8 mouse cellular contexts compared by ENCODE assay signal in genomic region chr10:42478341-42478720, GRCm38 (mm10). TPM values are rescaled to one million over a fixed set of nuclear protein-coding genes. Genes with fewer than 3 reads are reported as not detected.
DNase-seq lines count a peak whose midpoint lies in the region; ATAC-seq and TF ChIP-seq lines count a peak whose summit lies in the region.

Gene Afg1l, minus strand, starts transcription at chr10:42478565.

- peak; percentile 44 for TF ChIP-seq CTCF in kidney, postnatal 0 days (IDR thresholded peaks at IDR 0.05; ENCODE audit: low read depth)

- peak within 1 kb of the TSS; percentile 90 for H3K4me2 ChIP-seq in heart, embryonic 12.5 days
- peak within 1 kb of the TSS; percentile 63 for H3K4me2 ChIP-seq in kidney, postnatal 0 days (ENCODE audit: low read length)
- H3K4me2 ChIP-seq in liver, embryonic 11.5 days, result peak within 1 kb of the TSS; percentile 88
- H3K4me2 ChIP-seq in stomach, embryonic 16.5 days (ENCODE audit: low read depth, low read length), result peak within 1 kb of the TSS; percentile 77

- peak; percentile 98 for ATAC-seq in erythroid progenitor cell, adult 5-6 weeks (replicated peaks; ENCODE audit: low FRiP score, poor library complexity, severe bottlenecking)
- peak; percentile 96 for ATAC-seq in heart, embryonic 12.5 days (ENCODE audit: insufficient number of reproducible peaks, low FRiP score)
- peak; percentile 95 for ATAC-seq in kidney, postnatal 0 days (replicated peaks; ENCODE audit: low FRiP score, low read depth)
- peak; percentile 92 for ATAC-seq in liver, embryonic 11.5 days (replicated peaks; ENCODE audit: low FRiP score)
- peak; percentile 96 for ATAC-seq in stomach, embryonic 16.5 days (ENCODE audit: insufficient read depth, low FRiP score)

- peak within 1 kb of the TSS; percentile 66 for H3K4me3 ChIP-seq in heart, embryonic 12.5 days
- H3K4me3 ChIP-seq in kidney, postnatal 0 days (replicated peaks; ENCODE audit: low read depth, low read length), result peak within 1 kb of the TSS; percentile 65
- H3K4me3 ChIP-seq in liver, embryonic 11.5 days (ENCODE audit: low read depth, low read length), result peak within 1 kb of the TSS; percentile 84
- H3K4me3 ChIP-seq in stomach, embryonic 16.5 days (replicated peaks; ENCODE audit: low read length), result peak within 1 kb of the TSS; percentile 78

- 0 out of 2 replicates have a peak, but pooled peaks cover 3% of the 10 kb centered on the region for H3K36me3 ChIP-seq in heart, embryonic 12.5 days
- H3K36me3 ChIP-seq in kidney, postnatal 0 days (ENCODE audit: insufficient read depth, low read length), result no peaks in the 10 kb centered on the region
- H3K36me3 ChIP-seq in liver, embryonic 11.5 days (ENCODE audit: control insufficient read depth, insufficient read depth, low read length), result no peaks in the 10 kb centered on the region
- H3K36me3 ChIP-seq in stomach, embryonic 16.5 days (ENCODE audit: control insufficient read depth, insufficient read depth, low read length), result no peaks in the 10 kb centered on the region

- H3K27me3 ChIP-seq in heart, embryonic 12.5 days (replicated peaks), result no peaks in the 10 kb centered on the region
- no peaks in the 10 kb centered on the region for H3K27me3 ChIP-seq in kidney, postnatal 0 days (ENCODE audit: insufficient read depth, low read length)
- no peaks in the 10 kb centered on the region for H3K27me3 ChIP-seq in liver, embryonic 11.5 days (replicated peaks; ENCODE audit: control insufficient read depth, insufficient read depth, low read length)
- H3K27me3 ChIP-seq in stomach, embryonic 16.5 days (ENCODE audit: control insufficient read depth, insufficient read depth, low read length), result no peaks in the 10 kb centered on the region

- 0 out of 2 replicates have a peak, but pooled peaks cover under 1% of the 10 kb centered on the region for H3K9me3 ChIP-seq in heart, embryonic 12.5 days (replicated peaks)
- H3K9me3 ChIP-seq in kidney, postnatal 0 days (replicated peaks; ENCODE audit: low read length), result no peaks in the 10 kb centered on the region
- H3K9me3 ChIP-seq in liver, embryonic 11.5 days (ENCODE audit: control insufficient read depth, low read length), result no peaks in the 10 kb centered on the region
- no peaks in the 10 kb centered on the region for H3K9me3 ChIP-seq in stomach, embryonic 16.5 days (replicated peaks; ENCODE audit: control insufficient read depth, low read length)

- peaks cover 8% of the 10 kb centered on the region for H3K4me1 ChIP-seq in heart, embryonic 12.5 days (replicated peaks)
- 0 out of 2 replicates have a peak, but pooled peaks cover 8% of the 10 kb centered on the region for H3K4me1 ChIP-seq in kidney, postnatal 0 days (replicated peaks; ENCODE audit: insufficient read depth, low read length)
- H3K4me1 ChIP-seq in liver, embryonic 11.5 days (replicated peaks; ENCODE audit: control insufficient read depth, insufficient read depth, low read length), result peaks cover 32% of the 10 kb centered on the region
- H3K4me1 ChIP-seq in stomach, embryonic 16.5 days (ENCODE audit: control insufficient read depth, insufficient read depth, low read length), result no peaks in the 10 kb centered on the region

- WGBS in heart, embryonic 12.5 days, result under 1% methylated on average over 29 of the region's 29 CpGs
- under 1% methylated on average over 29 of the region's 29 CpGs for WGBS in kidney, postnatal 0 days
- under 1% methylated on average over 29 of the region's 29 CpGs for WGBS in liver, embryonic 11.5 days
- WGBS in stomach, embryonic 16.5 days, result under 1% methylated on average over 29 of the region's 29 CpGs

- peak within 1 kb of the TSS; percentile 96 for H3K27ac ChIP-seq in heart, embryonic 12.5 days (ENCODE audit: poor library complexity, severe bottlenecking)
- peak within 1 kb of the TSS; percentile 91 for H3K27ac ChIP-seq in kidney, postnatal 0 days
- peak within 1 kb of the TSS; percentile 98 for H3K27ac ChIP-seq in liver, embryonic 11.5 days (ENCODE audit: low read depth, low read length)
- peak within 1 kb of the TSS; percentile 97 for H3K27ac ChIP-seq in stomach, embryonic 16.5 days (ENCODE audit: low read length)

- peak; percentile 97 for DNase-seq in CD4-positive, CD25-positive, alpha-beta regulatory T cell, adult 2 months (ENCODE audit: low read depth, low spot score)
- DNase-seq in brain, embryonic 18.5 days (ENCODE audit: low read depth, low spot score), result peak; percentile 85
- peak; percentile 97 for DNase-seq in kidney, postnatal 0 days (ENCODE audit: low spot score)
- DNase-seq in liver, embryonic 11.5 days (ENCODE audit: low spot score), result peak; percentile 92
- DNase-seq in naive thymus-derived CD4-positive, alpha-beta T cell, adult 2 months (ENCODE audit: low read depth), result peak; percentile 96

- peak within 1 kb of the TSS; percentile 87 for H3K9ac ChIP-seq in heart, embryonic 12.5 days
- H3K9ac ChIP-seq in kidney, postnatal 0 days (ENCODE audit: low read depth, low read length), result peak within 1 kb of the TSS; percentile 72
- H3K9ac ChIP-seq in liver, embryonic 11.5 days (ENCODE audit: low read depth, low read length), result peak within 1 kb of the TSS; percentile 94
- peak within 1 kb of the TSS; percentile 92 for H3K9ac ChIP-seq in stomach, embryonic 16.5 days (ENCODE audit: low read length)

RNA-seq across cellular contexts. Expression of gene Afg1l, which starts in this region (rescaled TPM):
- 0.84 TPM in 1 of 2 replicates, not detected in the other for total RNA-seq in erythroid progenitor cell, adult 5-6 weeks (2015; ENCODE audit: low replicate concordance)
- total RNA-seq in erythroid progenitor cell, adult 5-6 weeks (2017; ENCODE audit: low replicate concordance), result 0.77 and 1.7 TPM in 2 replicates
- polyA plus RNA-seq in heart, embryonic 12.5 days (2016; fragmentation: Nextera tagmentation; extraction: Ambion mirVana), result 13.5 and 14.1 TPM in 2 replicates
- 8.3 and 9.6 TPM in 2 replicates for polyA plus RNA-seq in kidney, postnatal 0 days (2015; fragmentation: Nextera tagmentation; extraction: Ambion mirVana)
- 5.0 TPM in 2 replicates for polyA plus RNA-seq in liver, embryonic 11.5 days (2014; fragmentation: Nextera tagmentation; extraction: Ambion mirVana)
- 9.2 and 9.8 TPM in 2 replicates for polyA plus RNA-seq in stomach, embryonic 16.5 days (2015; fragmentation: Nextera tagmentation; extraction: Ambion mirVana)

Comparison
In these comparisons a context has a peak if more than half of its experiments do, and no peak if none do; other contexts are left out.
1. Peak in every context shown above with its lines: DNase-seq, ATAC-seq, H3K4me3 ChIP-seq and H3K27ac ChIP-seq.